In genomic region chr17:69320496-69320895, GRCm38 (mm10) we compare ENCODE assay signal across 27 mouse cellular contexts.
DNase-seq lines count a peak whose midpoint lies in the region; ATAC-seq and TF ChIP-seq lines count a peak whose summit lies in the region.
"Had no signal": no experiment of that assay in that cellular context is flagged by ENCODE, and none has a peak within 500 bp of the region (broad histone marks: within the 10 kb centered on the region; RNA-seq: fewer than 3 reads in every experiment).

No protein-coding gene starts in this region.

- no peak overlapping the region for H3K4me2 ChIP-seq in liver, postnatal 0 days (ENCODE audit: low read depth, low read length)
- no peak overlapping the region for H3K4me2 ChIP-seq in liver, embryonic 11.5 days
- no peak overlapping the region for H3K4me2 ChIP-seq in CH12.LX (ENCODE audit: insufficient read depth, low read depth, poor library complexity, severe bottlenecking)
- H3K4me2 ChIP-seq: forebrain, embryonic 13.5 days; heart, embryonic 11.5 days; hindbrain, embryonic 14.5 days had no signal

- intact Hi-C loops in left cerebral cortex, postnatal 36 days (cut with DNase I): no loop called here

- no peaks in the 10 kb centered on the region for H3K79me2 ChIP-seq in CH12.LX (replicated peaks; ENCODE audit: control insufficient read depth, extremely low read depth, insufficient read depth, poor library complexity, severe bottlenecking)

- 38% methylated on average over 10 of the region's 10 CpGs for WGBS in liver, postnatal 0 days (ENCODE audit: insufficient replicate concordance)
- 64% methylated on average over 10 of the region's 10 CpGs for whole genome bisulfite sequencing in liver, embryonic 11.5 days

- no peaks in the 10 kb centered on the region for H3K27me3 ChIP-seq in liver, postnatal 0 days (ENCODE audit: insufficient read depth, low read length)
- no peaks in the 10 kb centered on the region for H3K27me3 ChIP-seq in liver, embryonic 11.5 days (replicated peaks; ENCODE audit: control insufficient read depth, insufficient read depth, low read length)
- no peaks in the 10 kb centered on the region for H3K27me3 ChIP-seq in CH12.LX (replicated peaks)
- H3K27me3 ChIP-seq: forebrain, embryonic 13.5 days had no signal

- ATAC-seq in liver, postnatal 0 days: no peak
- ATAC-seq in liver, embryonic 11.5 days (replicated peaks; ENCODE audit: low FRiP score): no peak
- ATAC-seq in granulocyte monocyte progenitor cell, adult 5-6 weeks (replicated peaks; ENCODE audit: poor library complexity, severe bottlenecking): peak; percentile 99
- ATAC-seq in megakaryocyte progenitor cell, adult 5-6 weeks (replicated peaks; ENCODE audit: poor library complexity): peak; percentile 97
- ATAC-seq: activated CD4-positive, CD25-positive, alpha-beta regulatory T cell, adult 4 months; CD4-positive, CD25-positive, alpha-beta regulatory T cell, adult 4 months; forebrain, embryonic 13.5 days; forebrain, embryonic 16.5 days; hindbrain, postnatal 0 days; inflammation-experienced regulatory T-cells, adult 6 months had no signal

- no peaks in the 10 kb centered on the region for H3K9me3 ChIP-seq in liver, postnatal 0 days (ENCODE audit: low read length)
- no peaks in the 10 kb centered on the region for H3K9me3 ChIP-seq in liver, embryonic 11.5 days (ENCODE audit: control insufficient read depth, low read length)
- H3K9me3 ChIP-seq in CH12.LX (replicated peaks; ENCODE audit: low read length): peaks cover 16% of the 10 kb centered on the region
- H3K9me3 ChIP-seq: forebrain, embryonic 13.5 days; hindbrain, embryonic 10.5 days had no signal

- no peak overlapping the region for H3K4me3 ChIP-seq in liver, postnatal 0 days (ENCODE audit: low read depth, low read length)
- H3K4me3 ChIP-seq in liver, embryonic 11.5 days (ENCODE audit: low read depth, low read length): no peak overlapping the region
- H3K4me3 ChIP-seq in CH12.LX (replicated peaks in 1 of 3; ENCODE audit: low read depth in 2 of 3, low read length in 2 of 3, poor library complexity in 1 of 3): no peak overlapping the region
- H3K4me3 ChIP-seq: forebrain, embryonic 10.5 days; forebrain, embryonic 13.5 days; hindbrain, embryonic 10.5 days had no signal

- no peaks in the 10 kb centered on the region for H3K4me1 ChIP-seq in liver, postnatal 0 days (ENCODE audit: insufficient read depth)
- H3K4me1 ChIP-seq in liver, embryonic 11.5 days (replicated peaks; ENCODE audit: control insufficient read depth, insufficient read depth, low read length): no peaks in the 10 kb centered on the region
- peaks cover 0 to 15% of the 10 kb centered on the region in 2 experiments; a peak in 1 of 4 replicates for H3K4me1 ChIP-seq in CH12.LX (ENCODE audit: control insufficient read depth in 1 of 2, insufficient read depth in 2 of 2)
- H3K4me1 ChIP-seq: forebrain, embryonic 10.5 days; forebrain, embryonic 13.5 days; hindbrain, embryonic 10.5 days had no signal

- TF ChIP-seq CTCF in liver, postnatal 0 days (IDR thresholded peaks at IDR 0.05; ENCODE audit: low read depth): no peak
- no peak for TF ChIP-seq CTCF in CH12.LX (conservative IDR thresholded peaks at IDR 0.05 in 1 of 2, IDR thresholded peaks at IDR 0.05 in 1 of 2; ENCODE audit: low read depth in 2 of 2, low read length in 2 of 2)

- no peak for TF ChIP-seq POLR2A in CH12.LX (IDR thresholded peaks at IDR 0.05; ENCODE audit: low read depth, low read length)

- no peak overlapping the region for H3K27ac ChIP-seq in liver, postnatal 0 days (ENCODE audit: low read depth)
- no peak overlapping the region for H3K27ac ChIP-seq in liver, embryonic 11.5 days (ENCODE audit: low read depth, low read length)
- H3K27ac ChIP-seq in CH12.LX (ENCODE audit: insufficient read depth, low read depth): no peak overlapping the region
- H3K27ac ChIP-seq: forebrain, embryonic 10.5 days; forebrain, embryonic 13.5 days; hindbrain, embryonic 10.5 days; hindbrain, embryonic 14.5 days; hindbrain, postnatal 0 days had no signal

- in situ Hi-C loops in CH12.LX (cut with MboI; ENCODE audit: low pct_ligation_motif_present, low pct_unique_long_range_greater_than_20kb, low sequenced_read_pairs): no loop called here

- dilution Hi-C loops in CH12.LX (cut with MboI; ENCODE audit: extremely low pct_ligation_motif_present, extremely low pct_unique_long_range_greater_than_20kb, low sequenced_read_pairs): no loop called here

- DNase-seq in liver, postnatal 0 days: peak; percentile 21
- no peak for DNase-seq in liver, embryonic 11.5 days (ENCODE audit: low spot score)
- DNase-seq in CH12.LX (ENCODE audit: extremely low read depth): peak; percentile 52
- DNase-seq in cerebellum, postnatal 36 days: no peak
- no peak for DNase-seq in layer of hippocampus, adult 8-10 months (ENCODE audit: low spot score in 2 of 2)
- DNase-seq in left cerebral cortex, postnatal 36 days (ENCODE audit: low spot score in 2 of 2): no peak
- DNase-seq: adrenal gland, postnatal 10 days; adrenal gland, postnatal 36 days; cerebellum, adult 11 months; cerebellum, adult 2 months; cerebellum, adult 9-11 months; cerebellum, postnatal 25 days; gastrocnemius, postnatal 10 days; gastrocnemius, postnatal 36 days; heart, adult 11 months had no signal

- no peak for TF ChIP-seq EP300 in liver, postnatal 0 days (IDR thresholded peaks at IDR 0.05; ENCODE audit: low read depth)
- TF ChIP-seq EP300 in CH12.LX (IDR thresholded peaks at IDR 0.05; ENCODE audit: low read length): no peak

- H3K36me3 ChIP-seq in liver, postnatal 0 days (replicated peaks; ENCODE audit: insufficient read depth, low read length): no peaks in the 10 kb centered on the region
- no peaks in the 10 kb centered on the region for H3K36me3 ChIP-seq in liver, embryonic 11.5 days (ENCODE audit: control insufficient read depth, insufficient read depth, low read length)
- H3K36me3 ChIP-seq in CH12.LX (replicated peaks in 1 of 2; ENCODE audit: control insufficient read depth in 1 of 2, insufficient read depth in 1 of 2, low read length in 1 of 2): no peaks in the 10 kb centered on the region
- H3K36me3 ChIP-seq: forebrain, embryonic 10.5 days; hindbrain, embryonic 10.5 days had no signal

- no peak overlapping the region for H3K9ac ChIP-seq in liver, postnatal 0 days (replicated peaks)
- H3K9ac ChIP-seq in liver, embryonic 11.5 days (ENCODE audit: low read depth, low read length): no peak overlapping the region
- H3K9ac ChIP-seq in CH12.LX (ENCODE audit: insufficient read depth, low read depth): no peak overlapping the region
- H3K9ac ChIP-seq: forebrain, embryonic 13.5 days; hindbrain, embryonic 14.5 days had no signal

- TF ChIP-seq RAD21 in CH12.LX (IDR thresholded peaks at IDR 0.05; ENCODE audit: low read depth, low read length): no peak

TF ChIP-seq in CH12.LX, 34 proteins besides CTCF, POLR2A, EP300 and RAD21:
- TF ChIP-seq MEF2A (IDR thresholded peaks at IDR 0.05; ENCODE audit: borderline replicate concordance, low read depth, low read length) (no peak), BHLHE40 (IDR thresholded peaks at IDR 0.05; ENCODE audit: low read depth, low read length) (no peak), PAX5 (IDR thresholded peaks at IDR 0.05; ENCODE audit: low read length) (no peak), SIN3A (IDR thresholded peaks at IDR 0.05; ENCODE audit: low read length) (no peak), UBTF (IDR thresholded peaks at IDR 0.05; ENCODE audit: low read depth, low read length) (no peak), MYC (IDR thresholded peaks at IDR 0.05; ENCODE audit: low read depth, low read length) (no peak), ZMIZ1 (IDR thresholded peaks at IDR 0.05; ENCODE audit: low read depth, low read length) (no peak), POLR2AphosphoS2 (IDR thresholded peaks at IDR 0.05; ENCODE audit: low read depth, low read length) (no peak), ZNF384 (IDR thresholded peaks at IDR 0.05; ENCODE audit: low read depth, low read length) (no peak), MXI1 (IDR thresholded peaks at IDR 0.05; ENCODE audit: low read depth, low read length) (no peak), NRF1 (IDR thresholded peaks at IDR 0.05; ENCODE audit: low read depth, low read length) (no peak), ETS1 (conservative IDR thresholded peaks at IDR 0.05; ENCODE audit: low read depth, low read length) (no peak), CHD2 (IDR thresholded peaks at IDR 0.05; ENCODE audit: low read length) (no peak)
TF ChIP-seq in CH12.LX: peak in this region for 0.

Comparison
In these comparisons a context has a peak if more than half of its experiments do, and no peak if none do; other contexts are left out.
1. DNase-seq: peak in liver, postnatal 0 days (single experiment) and CH12.LX (single experiment); none in liver, embryonic 11.5 days (single experiment), cerebellum, postnatal 36 days (0 of 2), layer of hippocampus, adult 8-10 months (0 of 2) and left cerebral cortex, postnatal 36 days (0 of 2).
2. ATAC-seq: peak in granulocyte monocyte progenitor cell, adult 5-6 weeks (single experiment) and megakaryocyte progenitor cell, adult 5-6 weeks (single experiment); none in liver, postnatal 0 days (single experiment) and liver, embryonic 11.5 days (single experiment).